Mouse (Mus musculus) liver, postnatal 0 days (tissue): Measurements from ENCODE around the gene Arhgap45.

Source experiments
- CTCF ChIP-seq: sonication (generic); IDR thresholded peaks from 2 replicates; pipeline ENCODE4 v1.5.1; 2016; ENCODE audit warnings: antibody characterized with exemption, low read depth
- EP300 ChIP-seq: IDR thresholded peaks from 2 replicates; pipeline ENCODE4 v1.6.1; 2016; ENCODE audit warnings: antibody characterized with exemption, low read depth, mild to moderate bottlenecking

- no peak for TF ChIP-seq CTCF
- no peak for TF ChIP-seq EP300
These were observed 4.8 kb downstream of the Arhgap45 start for GRCm38 (mm10) chr10:80021320-80021641.
